Mouse (Mus musculus) urinary bladder, postnatal 36 days (tissue): ENCODE measurements around the gene Atox1.

Experiments used
- DNase-seq, 2 experiments: peaks; one replicate each; pipeline ENCODE4 v3.0.0; 2022; ENCODE audit warnings: low spot score in 2 of 2, mixed read lengths in 1 of 2

Gene Atox1

GRCm38 (mm10) chr11:55461019-55461645 is at the start of gene Atox1:
Atox1 (minus strand) TSS chr11:55461239.
- peak; percentile 93 to 95 for DNase-seq

- no peak for DNase-seq
Observed at GRCm38 (mm10) chr11:55505485-55505884, 44.4 kb upstream of the Atox1 start.

- DNase-seq = no peak
Observed at GRCm38 (mm10) chr11:55502886-55503285, 41.8 kb upstream of the Atox1 start.

- DNase-seq = no peak
Observed at GRCm38 (mm10) chr11:55501955-55502531, 41.0 kb upstream of the Atox1 start.

- peak in 1 of 2 experiments; percentile 31 for DNase-seq
Observed at GRCm38 (mm10) chr11:55497885-55498284, 36.8 kb upstream of the Atox1 start.

- DNase-seq = no peak
Observed at GRCm38 (mm10) chr11:55496158-55496557, 35.1 kb upstream of the Atox1 start.

GRCm38 (mm10) chr11:55485443-55485842 is 24.4 kb upstream of the Atox1 start:
- no peak for DNase-seq

- no peak for DNase-seq
Observed at GRCm38 (mm10) chr11:55473219-55473618, 12.2 kb upstream of the Atox1 start.

GRCm38 (mm10) chr11:55471467-55471866 is 10.4 kb upstream of the Atox1 start:
- DNase-seq = no peak

- DNase-seq = no peak
Observed at GRCm38 (mm10) chr11:55470761-55471160, 9.7 kb upstream of the Atox1 start.

GRCm38 (mm10) chr11:55469923-55470691 is 9.1 kb upstream of the Atox1 start:
- no peak for DNase-seq

GRCm38 (mm10) chr11:55469048-55469843 is 8.2 kb upstream of the Atox1 start, which contains the start of gene G3bp1:
G3bp1 (plus strand) TSS chr11:55469685.
- DNase-seq = peak; percentile 99 to 100

GRCm38 (mm10) chr11:55468611-55469047 is 7.6 kb upstream of the Atox1 start:
- DNase-seq = no peak

GRCm38 (mm10) chr11:55468012-55468411 is 7.0 kb upstream of the Atox1 start:
- DNase-seq = no peak

GRCm38 (mm10) chr11:55465177-55465576 is 4.1 kb upstream of the Atox1 start:
- DNase-seq = no peak

GRCm38 (mm10) chr11:55464707-55465106 is 3.7 kb upstream of the Atox1 start:
- DNase-seq = no peak

GRCm38 (mm10) chr11:55462149-55462548 is 1.1 kb upstream of the Atox1 start:
- no peak for DNase-seq

- no peak for DNase-seq
Observed at GRCm38 (mm10) chr11:55460559-55461018, 450 bp downstream of the Atox1 start.

- no peak for DNase-seq
Observed at GRCm38 (mm10) chr11:55459850-55460558, 1.0 kb downstream of the Atox1 start.

- no peak for DNase-seq
Observed at GRCm38 (mm10) chr11:55458501-55458900, 2.5 kb downstream of the Atox1 start.

GRCm38 (mm10) chr11:55455166-55455565 is 5.9 kb downstream of the Atox1 start:
- DNase-seq = no peak
